Mouse (Mus musculus): ENCODE measurements around the gene Casp9.

- no peak for TF ChIP-seq NANOG (IDR thresholded peaks at IDR 0.05; ENCODE audit: borderline replicate concordance, low read length)
- no peak for TF ChIP-seq CTCF (conservative IDR thresholded peaks at IDR 0.05; ENCODE audit: low read length)
- TF ChIP-seq POU5F1 (IDR thresholded peaks at IDR 0.05; ENCODE audit: borderline replicate concordance, low read length), result no peak
Observed at GRCm38 (mm10) chr4:141859351-141859750, 65.9 kb downstream of the Casp9 start.
